Mouse (Mus musculus) erythroblast, embryonic 14.5 days (primary cell): Measurements from ENCODE around the gene Cdc123.

Experiments used
- GATA1 ChIP-seq: IDR thresholded peaks from 2 replicates; pipeline ENCODE4 v1.6.1; 2012; ENCODE audit warnings: low read length, inconsistent platforms, mixed read lengths
- TAL1 ChIP-seq: IDR thresholded peaks from 3 replicates; pipeline ENCODE4 v1.6.1; 2012; ENCODE audit warnings: low read length, inconsistent platforms, mixed read lengths

- TF ChIP-seq GATA1 (no peak), TAL1 (no peak)
These were observed at the start of gene Cdc123, which contains the start of gene Nudt5 for GRCm38 (mm10) chr2:5844873-5845631.
